Comparison of ENCODE assay signal across 26 mouse cellular contexts in genomic region chr10:25776697-25777096, GRCm38 (mm10).
DNase-seq lines count a peak whose midpoint lies in the region; ATAC-seq and TF ChIP-seq lines count a peak whose summit lies in the region.
"Had no signal": no experiment of that assay in that cellular context is flagged by ENCODE, and none has a peak within 500 bp of the region (broad histone marks: within the 10 kb centered on the region; RNA-seq: fewer than 3 reads in every experiment).

No protein-coding gene starts in this region.

- H3K36me3 ChIP-seq in heart, embryonic 12.5 days: no peaks in the 10 kb centered on the region
- no peaks in the 10 kb centered on the region for H3K36me3 ChIP-seq in neural tube, embryonic 12.5 days
- H3K36me3 ChIP-seq in midbrain, embryonic 15.5 days (replicated peaks): no peaks in the 10 kb centered on the region
- H3K36me3 ChIP-seq in lung, postnatal 0 days (ENCODE audit: insufficient read depth, low read length): no peaks in the 10 kb centered on the region
- H3K36me3 ChIP-seq: embryonic facial prominence, embryonic 12.5 days; heart, embryonic 15.5 days; limb, embryonic 10.5 days; liver, embryonic 15.5 days; lung, embryonic 15.5 days had no signal

- TF ChIP-seq CTCF in lung, postnatal 0 days (IDR thresholded peaks at IDR 0.05): no peak

- H3K9me3 ChIP-seq in heart, embryonic 12.5 days (replicated peaks): peaks cover 5% of the 10 kb centered on the region
- no peaks in the 10 kb centered on the region for H3K9me3 ChIP-seq in neural tube, embryonic 12.5 days
- no peaks in the 10 kb centered on the region for H3K9me3 ChIP-seq in midbrain, embryonic 15.5 days
- H3K9me3 ChIP-seq in lung, postnatal 0 days (ENCODE audit: low read length): no peaks in the 10 kb centered on the region
- H3K9me3 ChIP-seq: embryonic facial prominence, embryonic 12.5 days; heart, embryonic 15.5 days; limb, embryonic 10.5 days; liver, embryonic 15.5 days; lung, embryonic 15.5 days had no signal

- no peaks in the 10 kb centered on the region for H3K27me3 ChIP-seq in heart, embryonic 12.5 days (replicated peaks)
- no peaks in the 10 kb centered on the region for H3K27me3 ChIP-seq in neural tube, embryonic 12.5 days (replicated peaks)
- no peaks in the 10 kb centered on the region for H3K27me3 ChIP-seq in midbrain, embryonic 15.5 days (replicated peaks)
- H3K27me3 ChIP-seq in lung, postnatal 0 days (replicated peaks; ENCODE audit: insufficient read depth, low read length): no peaks in the 10 kb centered on the region
- H3K27me3 ChIP-seq: embryonic facial prominence, embryonic 12.5 days; heart, embryonic 15.5 days; liver, embryonic 15.5 days; lung, embryonic 15.5 days had no signal

- no peak overlapping the region for H3K27ac ChIP-seq in heart, embryonic 12.5 days (ENCODE audit: poor library complexity, severe bottlenecking)
- no peak overlapping the region for H3K27ac ChIP-seq in neural tube, embryonic 12.5 days
- no peak overlapping the region for H3K27ac ChIP-seq in midbrain, embryonic 15.5 days
- no peak overlapping the region for H3K27ac ChIP-seq in lung, postnatal 0 days (ENCODE audit: low read length)
- H3K27ac ChIP-seq: embryonic facial prominence, embryonic 12.5 days; heart, embryonic 15.5 days; kidney, postnatal 0 days; limb, embryonic 10.5 days; liver, embryonic 15.5 days; lung, embryonic 15.5 days; macrophage had no signal

- ATAC-seq in heart, embryonic 12.5 days (ENCODE audit: insufficient number of reproducible peaks, low FRiP score): no peak
- ATAC-seq in neural tube, embryonic 12.5 days (ENCODE audit: low FRiP score, low read depth): peak; percentile 53; the same call in 1 of the 2 replicates
- ATAC-seq in midbrain, embryonic 15.5 days (replicated peaks): peak; percentile 33
- ATAC-seq in lung, postnatal 0 days: no peak
- ATAC-seq: CD4-positive, CD25-positive, alpha-beta regulatory T cell, adult 4 months had no signal

- H3K4me1 ChIP-seq in heart, embryonic 12.5 days (replicated peaks): no peaks in the 10 kb centered on the region
- no peaks in the 10 kb centered on the region for H3K4me1 ChIP-seq in neural tube, embryonic 12.5 days
- no peaks in the 10 kb centered on the region for H3K4me1 ChIP-seq in midbrain, embryonic 15.5 days
- no peaks in the 10 kb centered on the region for H3K4me1 ChIP-seq in lung, postnatal 0 days (ENCODE audit: insufficient read depth, low read depth, low read length)
- H3K4me1 ChIP-seq: embryonic facial prominence, embryonic 12.5 days; heart, embryonic 15.5 days; limb, embryonic 10.5 days; liver, embryonic 15.5 days; lung, embryonic 15.5 days had no signal

- peak; percentile 50 for DNase-seq in heart, adult 11 months
- no peak for DNase-seq in neural tube, embryonic 10.5 days (ENCODE audit: extremely low spot score, low spot score)
- DNase-seq in adrenal gland, postnatal 25 days: no peak
- DNase-seq in lung, postnatal 0 days (ENCODE audit: low spot score): no peak
- no peak for DNase-seq in layer of hippocampus, adult 9-11 months
- DNase-seq: adrenal gland, postnatal 36 days; cerebellum, adult 2 months; cerebellum, postnatal 25 days; gastrocnemius, postnatal 36 days; heart, postnatal 36 days; kidney, adult 2 months; liver; right cerebral cortex, postnatal 4 days; thymus, adult 18-20 months; thymus, postnatal 36 days had no signal

- no peak overlapping the region for H3K4me2 ChIP-seq in heart, embryonic 12.5 days
- no peak overlapping the region for H3K4me2 ChIP-seq in neural tube, embryonic 12.5 days (replicated peaks)
- no peak overlapping the region; the same call in 1 of the 2 replicates for H3K4me2 ChIP-seq in midbrain, embryonic 15.5 days
- H3K4me2 ChIP-seq in lung, postnatal 0 days (replicated peaks; ENCODE audit: low read depth, low read length): no peak overlapping the region
- H3K4me2 ChIP-seq: embryonic facial prominence, embryonic 12.5 days; heart, embryonic 15.5 days; liver, embryonic 15.5 days; lung, embryonic 15.5 days had no signal

- H3K9ac ChIP-seq in heart, embryonic 12.5 days: no peak overlapping the region
- no peak overlapping the region for H3K9ac ChIP-seq in neural tube, embryonic 12.5 days
- no peak overlapping the region for H3K9ac ChIP-seq in midbrain, embryonic 15.5 days
- H3K9ac ChIP-seq in lung, postnatal 0 days (replicated peaks; ENCODE audit: low read depth): no peak overlapping the region
- H3K9ac ChIP-seq: embryonic facial prominence, embryonic 12.5 days; heart, embryonic 15.5 days; liver, embryonic 15.5 days; lung, embryonic 15.5 days had no signal

- no peak overlapping the region for H3K4me3 ChIP-seq in heart, embryonic 12.5 days
- H3K4me3 ChIP-seq in neural tube, embryonic 12.5 days: no peak overlapping the region
- no peak overlapping the region for H3K4me3 ChIP-seq in midbrain, embryonic 15.5 days
- H3K4me3 ChIP-seq in lung, postnatal 0 days (ENCODE audit: low read depth, low read length): no peak overlapping the region
- H3K4me3 ChIP-seq: embryonic facial prominence, embryonic 12.5 days; heart, embryonic 15.5 days; limb, embryonic 10.5 days; liver, embryonic 15.5 days; lung, embryonic 15.5 days had no signal

- no peak for TF ChIP-seq EP300 in lung, postnatal 0 days (IDR thresholded peaks at IDR 0.05)

- WGBS in heart, embryonic 12.5 days: 81% methylated on average over 11 of the region's 11 CpGs
- WGBS in neural tube, embryonic 12.5 days: 77% methylated on average over 11 of the region's 11 CpGs
- WGBS in midbrain, embryonic 15.5 days: 61% methylated on average over 11 of the region's 11 CpGs
- 88% methylated on average over 11 of the region's 11 CpGs for WGBS in lung, postnatal 0 days

Comparison
In these comparisons a context has a peak if more than half of its experiments do, and no peak if none do; other contexts are left out.
1. ATAC-seq: peak in neural tube, embryonic 12.5 days (single experiment) and midbrain, embryonic 15.5 days (single experiment); none in heart, embryonic 12.5 days (single experiment) and lung, postnatal 0 days (single experiment).